Mouse (Mus musculus): ENCODE data around the gene Sbsn. TPM values are rescaled to one million over a fixed set of nuclear protein-coding genes. Genes with fewer than 3 reads are reported as not detected.

Gene Sbsn
- polyA plus RNA-seq, 1 experiment from 2014 or later = 7.3 TPM

- H3K27me3 ChIP-seq (replicated peaks; ENCODE audit: insufficient read depth, low read length) = no peaks in the 10 kb centered on the region
- H3K9ac ChIP-seq (replicated peaks; ENCODE audit: low read depth) = no peak overlapping the region
- ATAC-seq (no peak), DNase-seq (ENCODE audit: low spot score) (no peak)
- no peak overlapping the region for H3K4me3 ChIP-seq (ENCODE audit: low read depth, low read length)
- H3K36me3 ChIP-seq (ENCODE audit: insufficient read depth, low read length) = no peaks in the 10 kb centered on the region
- H3K9me3 ChIP-seq (ENCODE audit: low read length) = no peaks in the 10 kb centered on the region
- H3K4me1 ChIP-seq (ENCODE audit: insufficient read depth, low read depth, low read length) = no peaks in the 10 kb centered on the region
- no peak for TF ChIP-seq EP300 (IDR thresholded peaks at IDR 0.05)
- peak; percentile 32; the same call in 1 of the 2 replicates for TF ChIP-seq CTCF (IDR thresholded peaks at IDR 0.05)
- H3K4me2 ChIP-seq (replicated peaks; ENCODE audit: low read depth, low read length) = no peak overlapping the region
- no peak overlapping the region for H3K27ac ChIP-seq (ENCODE audit: low read length)
Observed at GRCm38 (mm10) chr7:30800653-30801052, 49.4 kb downstream of the Sbsn start.

DNA sequence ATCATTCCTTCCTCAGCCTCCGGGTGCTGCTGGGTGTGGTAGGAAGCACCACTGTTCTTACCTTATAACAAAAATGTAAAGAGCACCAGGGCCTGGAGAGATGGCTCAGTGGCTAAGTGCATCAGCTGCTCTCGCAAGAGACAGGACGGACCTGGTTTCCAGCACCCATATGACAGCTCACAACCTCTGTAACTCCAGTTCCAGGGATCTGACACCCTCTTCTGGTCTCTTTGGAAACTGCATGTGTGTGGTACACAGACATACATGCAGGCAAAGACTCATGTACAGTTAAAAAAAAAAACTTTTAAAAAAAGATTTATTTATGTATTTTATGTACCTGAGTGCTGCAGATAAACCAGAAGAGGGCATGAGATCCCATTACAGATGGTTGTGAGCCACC, 52.0 kb downstream of the Sbsn start:
- Histone ChIP-seq H3K27me3 (replicated peaks; ENCODE audit: insufficient read depth, low read length) (no peaks in the 10 kb centered on the region), H3K36me3 (ENCODE audit: insufficient read depth, low read length) (no peaks in the 10 kb centered on the region), H3K4me1 (ENCODE audit: insufficient read depth, low read depth, low read length) (no peaks in the 10 kb centered on the region), H3K9ac (replicated peaks; ENCODE audit: low read depth) (no peak overlapping the region), H3K4me3 (ENCODE audit: low read depth, low read length) (no peak overlapping the region), H3K9me3 (ENCODE audit: low read length) (no peaks in the 10 kb centered on the region), H3K4me2 (replicated peaks; ENCODE audit: low read depth, low read length) (no peak overlapping the region), H3K27ac (ENCODE audit: low read length) (no peak overlapping the region)
- DNase-seq (ENCODE audit: low spot score) = no peak
- WGBS = 90% methylated on average over 3 of the region's 3 CpGs
- no peak for ATAC-seq
- TF ChIP-seq CTCF (IDR thresholded peaks at IDR 0.05) = no peak; the same call in 1 of the 2 replicates
- TF ChIP-seq EP300 (IDR thresholded peaks at IDR 0.05) = no peak

- no peaks in the 10 kb centered on the region for H3K4me1 ChIP-seq (ENCODE audit: insufficient read depth, low read depth, low read length)
- no peak; the same call in 1 of the 2 replicates for TF ChIP-seq CTCF (IDR thresholded peaks at IDR 0.05)
- no peak for TF ChIP-seq EP300 (IDR thresholded peaks at IDR 0.05)
- DNase-seq (ENCODE audit: low spot score) (peak; percentile 82), ATAC-seq (peak; percentile 93)
- no peak overlapping the region for H3K4me2 ChIP-seq (replicated peaks; ENCODE audit: low read depth, low read length)
- 63% methylated on average over 9 of the region's 9 CpGs for WGBS
- H3K27me3 ChIP-seq (replicated peaks; ENCODE audit: insufficient read depth, low read length) = no peaks in the 10 kb centered on the region
- no peaks in the 10 kb centered on the region for H3K36me3 ChIP-seq (ENCODE audit: insufficient read depth, low read length)
- no peak overlapping the region for H3K9ac ChIP-seq (replicated peaks; ENCODE audit: low read depth)
- H3K9me3 ChIP-seq (ENCODE audit: low read length) = no peaks in the 10 kb centered on the region
- no peak overlapping the region for H3K4me3 ChIP-seq (ENCODE audit: low read depth, low read length)
- H3K27ac ChIP-seq (ENCODE audit: low read length) = peak overlapping the region; percentile 21; the same call in 1 of the 2 replicates
Observed at GRCm38 (mm10) chr7:30804026-30804715, 52.9 kb downstream of the Sbsn start.

Other genes with a start within 250 kb of the Sbsn start
- gene Arhgap33, start 216.4 kb upstream of the Sbsn start, polyA plus RNA-seq (2015; fragmentation: Nextera tagmentation; extraction: Ambion mirVana) = 2.1 TPM in 2 replicates
- 22.8 and 27.0 TPM in 2 replicates for gene Hspb6, start 199.3 kb upstream of the Sbsn start, polyA plus RNA-seq (2015; fragmentation: Nextera tagmentation; extraction: Ambion mirVana)
- 4.0 and 4.4 TPM in 2 replicates for gene Proser3, start 199.2 kb upstream of the Sbsn start, polyA plus RNA-seq (2015; fragmentation: Nextera tagmentation; extraction: Ambion mirVana)
- gene Lin37, start 191.6 kb upstream of the Sbsn start, polyA plus RNA-seq (2015; fragmentation: Nextera tagmentation; extraction: Ambion mirVana) = 32.8 and 38.6 TPM in 2 replicates
- gene U2af1l4, start 188.2 kb upstream of the Sbsn start, polyA plus RNA-seq (2015; fragmentation: Nextera tagmentation; extraction: Ambion mirVana) = 75.0 and 86.0 TPM in 2 replicates
- 4.5 and 6.1 TPM in 2 replicates for gene Gm49396, start 188.1 kb upstream of the Sbsn start, polyA plus RNA-seq (2015; fragmentation: Nextera tagmentation; extraction: Ambion mirVana)
- gene Psenen, start 187.8 kb upstream of the Sbsn start, polyA plus RNA-seq (2015; fragmentation: Nextera tagmentation; extraction: Ambion mirVana) = 173 and 184 TPM in 2 replicates
- 1.2 and 3.2 TPM in 2 replicates for gene Igflr1, start 186.0 kb upstream of the Sbsn start, polyA plus RNA-seq (2015; fragmentation: Nextera tagmentation; extraction: Ambion mirVana)
- gene Kmt2b, start 162.7 kb upstream of the Sbsn start, polyA plus RNA-seq (2015; fragmentation: Nextera tagmentation; extraction: Ambion mirVana) = 6.8 and 6.9 TPM in 2 replicates
- gene Zbtb32, start 152.6 kb upstream of the Sbsn start, polyA plus RNA-seq (2015; fragmentation: Nextera tagmentation; extraction: Ambion mirVana) = 3.0 and 3.9 TPM in 2 replicates
- gene Upk1a, start 138.6 kb upstream of the Sbsn start, polyA plus RNA-seq (2015; fragmentation: Nextera tagmentation; extraction: Ambion mirVana) = 11.2 and 11.8 TPM in 2 replicates
- gene Cox6b1, start 125.3 kb upstream of the Sbsn start, polyA plus RNA-seq (2015; fragmentation: Nextera tagmentation; extraction: Ambion mirVana) = 717 and 766 TPM in 2 replicates
- not detected in 2 replicates for gene Etv2, start 115.6 kb upstream of the Sbsn start, polyA plus RNA-seq (2015; fragmentation: Nextera tagmentation; extraction: Ambion mirVana)
- gene Rbm42, start 101.2 kb upstream of the Sbsn start, polyA plus RNA-seq (2015; fragmentation: Nextera tagmentation; extraction: Ambion mirVana) = 101 and 107 TPM in 2 replicates
- 10.0 and 10.3 TPM in 2 replicates for gene Haus5, start 86.5 kb upstream of the Sbsn start, polyA plus RNA-seq (2015; fragmentation: Nextera tagmentation; extraction: Ambion mirVana)
- gene Pmis2, start 79.9 kb upstream of the Sbsn start, polyA plus RNA-seq (2015; fragmentation: Nextera tagmentation; extraction: Ambion mirVana) = not detected in 2 replicates
- 0.69 and 1.2 TPM in 2 replicates for gene 2200002J24Rik, start 52.5 kb upstream of the Sbsn start, polyA plus RNA-seq (2015; fragmentation: Nextera tagmentation; extraction: Ambion mirVana)
- 0.14 TPM in 1 of 2 replicates, not detected in the other for gene Atp4a, start 39.3 kb upstream of the Sbsn start, polyA plus RNA-seq (2015; fragmentation: Nextera tagmentation; extraction: Ambion mirVana)
- 179 and 193 TPM in 2 replicates for gene Tmem147, start 21.9 kb upstream of the Sbsn start, polyA plus RNA-seq (2015; fragmentation: Nextera tagmentation; extraction: Ambion mirVana)
- gene Gapdhs, start 7.8 kb upstream of the Sbsn start, polyA plus RNA-seq (2015; fragmentation: Nextera tagmentation; extraction: Ambion mirVana) = 0.18 and 0.21 TPM in 2 replicates
- 65.2 and 74.3 TPM in 2 replicates for gene Dmkn, start 12.3 kb downstream of the Sbsn start, polyA plus RNA-seq (2015; fragmentation: Nextera tagmentation; extraction: Ambion mirVana)
- gene Krtdap, start 36.4 kb downstream of the Sbsn start, polyA plus RNA-seq (2015; fragmentation: Nextera tagmentation; extraction: Ambion mirVana) = 2.1 and 4.4 TPM in 2 replicates
- 1.1 and 1.4 TPM in 2 replicates for gene Ffar2, start 72.3 kb downstream of the Sbsn start, polyA plus RNA-seq (2015; fragmentation: Nextera tagmentation; extraction: Ambion mirVana)
- not detected in 2 replicates for gene Ffar3, start 104.7 kb downstream of the Sbsn start, polyA plus RNA-seq (2015; fragmentation: Nextera tagmentation; extraction: Ambion mirVana)
- not detected in 2 replicates for gene Ffar1, start 110.1 kb downstream of the Sbsn start, polyA plus RNA-seq (2015; fragmentation: Nextera tagmentation; extraction: Ambion mirVana)
- gene Cd22, start 128.9 kb downstream of the Sbsn start, polyA plus RNA-seq (2015; fragmentation: Nextera tagmentation; extraction: Ambion mirVana) = 0.35 and 0.79 TPM in 2 replicates
- gene Mag, start 163.4 kb downstream of the Sbsn start, polyA plus RNA-seq (2015; fragmentation: Nextera tagmentation; extraction: Ambion mirVana) = 1.2 and 1.8 TPM in 2 replicates
- not detected in 2 replicates for gene Hamp2, start 173.2 kb downstream of the Sbsn start, polyA plus RNA-seq (2015; fragmentation: Nextera tagmentation; extraction: Ambion mirVana)
- not detected in 2 replicates for gene Hamp, start 192.6 kb downstream of the Sbsn start, polyA plus RNA-seq (2015; fragmentation: Nextera tagmentation; extraction: Ambion mirVana)
- gene Usf2, start 205.3 kb downstream of the Sbsn start, polyA plus RNA-seq (2015; fragmentation: Nextera tagmentation; extraction: Ambion mirVana) = 19.6 and 21.1 TPM in 2 replicates
- gene Lsr, start 222.0 kb downstream of the Sbsn start, polyA plus RNA-seq (2015; fragmentation: Nextera tagmentation; extraction: Ambion mirVana) = 53.8 and 57.9 TPM in 2 replicates
- gene Fam187b, start 222.3 kb downstream of the Sbsn start, polyA plus RNA-seq (2015; fragmentation: Nextera tagmentation; extraction: Ambion mirVana) = 9.5 and 12.3 TPM in 2 replicates